Mouse (Mus musculus): ENCODE measurements around the gene Bhlhe41.

- TF ChIP-seq CTCF (IDR thresholded peaks at IDR 0.05; ENCODE audit: extremely low read depth, insufficient read length, insufficient replicate concordance, low read depth, low read length) (no peak), POLR2A (IDR thresholded peaks at IDR 0.05; ENCODE audit: low read depth, low read length) (no peak)
These were observed 6.9 kb downstream of the Bhlhe41 start for GRCm38 (mm10) chr6:145858414-145858813.

Measured in small intestine, adult 2 months (tissue).